Mouse (Mus musculus) kidney, postnatal 14 days (tissue): ENCODE data around the gene Agps.
"Not testable (repeated sequence)": the region's sequence is repeated elsewhere in the genome, so short reads cannot be mapped to it uniquely, and the experiment has no call there.

Source experiments
- DNase-seq: peaks from one replicate; pipeline ENCODE4 v3.0.0; 2022; ENCODE audit warnings: mixed read lengths

Gene Agps

GRCm38 (mm10) chr2:75930941-75931340, 99.0 kb downstream of the Agps start:
- no peak for DNase-seq

- DNase-seq = no peak
These were observed 101.6 kb downstream of the Agps start for GRCm38 (mm10) chr2:75933541-75933940.

GRCm38 (mm10) chr2:75936685-75937084, 104.7 kb downstream of the Agps start:
- DNase-seq = not testable (repeated sequence)

- not testable (repeated sequence) for DNase-seq
These were observed 105.6 kb downstream of the Agps start for GRCm38 (mm10) chr2:75937520-75938116.

GRCm38 (mm10) chr2:75938117-75939063, 106.4 kb downstream of the Agps start, which contains the start of gene Ttc30b:
Gene Ttc30b, minus strand, starts transcription at chr2:75938585.
- DNase-seq = peak; percentile 85

GRCm38 (mm10) chr2:75950685-75951084, 118.7 kb downstream of the Agps start:
- no peak for DNase-seq

GRCm38 (mm10) chr2:75953320-75953719, 121.3 kb downstream of the Agps start:
- no peak for DNase-seq

GRCm38 (mm10) chr2:75955709-75956108, 123.7 kb downstream of the Agps start:
- DNase-seq = no peak

- no peak for DNase-seq
These were observed 127.3 kb downstream of the Agps start for GRCm38 (mm10) chr2:75959183-75959849.

GRCm38 (mm10) chr2:75959850-75960365, 127.9 kb downstream of the Agps start:
- DNase-seq = no peak

GRCm38 (mm10) chr2:75960366-75961330, 128.7 kb downstream of the Agps start:
- DNase-seq = peak; percentile 53

- no peak for DNase-seq
These were observed 131.3 kb downstream of the Agps start for GRCm38 (mm10) chr2:75963211-75963840.

GRCm38 (mm10) chr2:75964051-75964450, 132.1 kb downstream of the Agps start:
- peak; percentile 10 for DNase-seq

GRCm38 (mm10) chr2:75964512-75964911, 132.5 kb downstream of the Agps start:
- peak; percentile 69 for DNase-seq

GRCm38 (mm10) chr2:75964972-75965371, 133.0 kb downstream of the Agps start:
- DNase-seq = peak; percentile 67

GRCm38 (mm10) chr2:75974131-75974530, 142.2 kb downstream of the Agps start:
- DNase-seq = no peak

- DNase-seq = not testable (repeated sequence)
These were observed 144.1 kb downstream of the Agps start for GRCm38 (mm10) chr2:75976070-75976469.

- DNase-seq = peak; percentile 67
These were observed 145.9 kb downstream of the Agps start, which contains the start of gene Ttc30a2 for GRCm38 (mm10) chr2:75977752-75978368. Gene Ttc30a2, minus strand, starts transcription at chr2:75978170.
